7 mouse cellular contexts compared by ENCODE assay signal in the genomic region with DNA sequence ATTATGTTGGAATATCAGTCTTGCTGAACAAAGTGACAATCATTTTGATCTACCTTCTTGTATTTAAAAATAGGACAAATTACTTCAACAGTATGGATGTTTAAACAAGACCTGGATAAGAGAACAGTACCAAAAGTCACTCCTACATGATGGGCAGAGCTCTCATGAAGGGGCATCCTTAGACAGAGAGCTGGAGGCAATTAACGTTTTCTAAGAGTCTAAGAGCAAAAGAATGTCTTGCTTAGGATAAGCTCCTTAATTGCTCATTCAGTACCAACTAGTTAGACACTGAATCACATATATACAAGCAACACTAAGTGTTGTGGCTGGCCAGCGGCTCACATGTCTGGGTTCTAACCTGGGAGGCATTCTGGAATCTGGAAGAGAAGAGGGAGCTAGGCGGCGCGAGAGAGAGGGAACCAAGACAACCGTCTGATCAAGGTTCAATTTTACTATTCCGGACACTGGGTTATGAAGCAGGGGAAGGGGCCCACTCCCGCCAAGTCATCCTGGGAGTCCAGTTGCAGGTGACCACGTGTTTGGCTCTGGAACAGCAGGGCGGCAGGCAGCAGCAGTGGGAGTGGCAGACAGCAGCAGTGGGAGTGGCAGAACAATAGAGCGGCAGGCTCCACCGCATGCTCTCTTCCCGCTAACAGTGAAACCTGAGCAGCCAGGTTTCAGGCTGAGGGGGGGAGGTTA. TPM values are rescaled to one million over a fixed set of nuclear protein-coding genes. Genes with fewer than 3 reads are reported as not detected.
A peak's percentile ranks its signal among the peaks of the same experiment; 100 is the strongest.
DNase-seq lines count a peak whose midpoint lies in the region; ATAC-seq and TF ChIP-seq lines count a peak whose summit lies in the region.

No protein-coding gene starts in this region.

- no peaks in the 10 kb centered on the region for H3K36me3 ChIP-seq in forebrain, embryonic 12.5 days (replicated peaks)
- H3K36me3 ChIP-seq in kidney, embryonic 14.5 days (ENCODE audit: control insufficient read depth, insufficient read depth, low read length) = no peaks in the 10 kb centered on the region
- H3K36me3 ChIP-seq in lung, postnatal 0 days (ENCODE audit: insufficient read depth, low read length) = no peaks in the 10 kb centered on the region

- H3K27ac ChIP-seq in forebrain, embryonic 12.5 days = no peak overlapping the region
- H3K27ac ChIP-seq in kidney, embryonic 14.5 days (ENCODE audit: low read depth, low read length) = no peak overlapping the region
- no peak overlapping the region for H3K27ac ChIP-seq in lung, postnatal 0 days (ENCODE audit: low read length)

- DNase-seq in urinary bladder, postnatal 14 days (ENCODE audit: low spot score) = peak; percentile 10
- no peak for DNase-seq in urinary bladder, postnatal 4 days (ENCODE audit: low spot score in 2 of 2)
- DNase-seq in lung, postnatal 0 days (ENCODE audit: low spot score) = peak; percentile 50
- DNase-seq in right cerebral cortex, postnatal 25 days = peak; percentile 5
- DNase-seq in thymus, postnatal 36 days = no peak

- H3K4me1 ChIP-seq in forebrain, embryonic 12.5 days = no peaks in the 10 kb centered on the region
- peaks cover 8% of the 10 kb centered on the region; the same call in 1 of the 2 replicates for H3K4me1 ChIP-seq in kidney, embryonic 14.5 days (ENCODE audit: control insufficient read depth, insufficient read depth, low read length)
- no peaks in the 10 kb centered on the region for H3K4me1 ChIP-seq in lung, postnatal 0 days (ENCODE audit: insufficient read depth, low read depth, low read length)

- TF ChIP-seq CTCF in lung, postnatal 0 days (IDR thresholded peaks at IDR 0.05) = no peak

- peak overlapping the region; percentile 56 for H3K4me2 ChIP-seq in forebrain, embryonic 12.5 days
- peak overlapping the region; percentile 17 for H3K4me2 ChIP-seq in kidney, embryonic 14.5 days (replicated peaks; ENCODE audit: low read depth, low read length)
- peak overlapping the region; percentile 27; the same call in 1 of the 2 replicates for H3K4me2 ChIP-seq in lung, postnatal 0 days (replicated peaks; ENCODE audit: low read depth, low read length)

- H3K27me3 ChIP-seq in forebrain, embryonic 12.5 days = no peaks in the 10 kb centered on the region
- no peaks in the 10 kb centered on the region for H3K27me3 ChIP-seq in kidney, embryonic 14.5 days (ENCODE audit: control insufficient read depth, insufficient read depth, low read length)
- H3K27me3 ChIP-seq in lung, postnatal 0 days (replicated peaks; ENCODE audit: insufficient read depth, low read length) = no peaks in the 10 kb centered on the region

- peak; percentile 90 for ATAC-seq in forebrain, embryonic 12.5 days (ENCODE audit: low FRiP score)
- peak; percentile 95 for ATAC-seq in kidney, embryonic 14.5 days (ENCODE audit: low FRiP score, low TSS enrichment)
- peak; percentile 57; the same call in 1 of the 2 replicates for ATAC-seq in lung, postnatal 0 days

- peak overlapping the region; percentile 21; the same call in 1 of the 2 replicates for H3K9ac ChIP-seq in forebrain, embryonic 12.5 days
- H3K9ac ChIP-seq in kidney, embryonic 14.5 days (ENCODE audit: low read depth, low read length) = no peak overlapping the region
- no peak overlapping the region for H3K9ac ChIP-seq in lung, postnatal 0 days (replicated peaks; ENCODE audit: low read depth)

- peak overlapping the region; percentile 35 for H3K4me3 ChIP-seq in forebrain, embryonic 12.5 days (replicated peaks)
- peak overlapping the region; percentile 13; the same call in 1 of the 2 replicates for H3K4me3 ChIP-seq in kidney, embryonic 14.5 days (ENCODE audit: low read length)
- no peak overlapping the region for H3K4me3 ChIP-seq in lung, postnatal 0 days (ENCODE audit: low read depth, low read length)

- TF ChIP-seq EP300 in lung, postnatal 0 days (IDR thresholded peaks at IDR 0.05) = no peak

- no peaks in the 10 kb centered on the region for H3K9me3 ChIP-seq in forebrain, embryonic 12.5 days
- no peaks in the 10 kb centered on the region for H3K9me3 ChIP-seq in kidney, embryonic 14.5 days (ENCODE audit: control insufficient read depth, low read length)
- H3K9me3 ChIP-seq in lung, postnatal 0 days (ENCODE audit: low read length) = no peaks in the 10 kb centered on the region

- WGBS in forebrain, embryonic 12.5 days = under 1% methylated on average over 13 of the region's 13 CpGs
- WGBS in kidney, embryonic 14.5 days = 2% methylated on average over 13 of the region's 13 CpGs
- 3% methylated on average over 13 of the region's 13 CpGs for WGBS in lung, postnatal 0 days

RNA-seq across cellular contexts. Expression of a gene that starts 16.5 kb away (rescaled TPM):
- 0.54 and 0.56 TPM in 2 replicates for polyA plus RNA-seq in forebrain, embryonic 12.5 days (2016; fragmentation: Nextera tagmentation; extraction: Ambion mirVana)
- 16.5 and 18.8 TPM in 2 replicates for polyA plus RNA-seq in kidney, embryonic 14.5 days (2014; fragmentation: Nextera tagmentation; extraction: Ambion mirVana)
- polyA plus RNA-seq in lung, postnatal 0 days (2015; fragmentation: Nextera tagmentation; extraction: Ambion mirVana) = 13.9 and 15.0 TPM in 2 replicates

RNA-seq across cellular contexts. Expression of a gene that starts 34.2 kb away (rescaled TPM):
- 0.15 and 0.17 TPM in 2 replicates for polyA plus RNA-seq in forebrain, embryonic 12.5 days (2016; fragmentation: Nextera tagmentation; extraction: Ambion mirVana)
- polyA plus RNA-seq in kidney, embryonic 14.5 days (2014; fragmentation: Nextera tagmentation; extraction: Ambion mirVana) = 2.4 and 2.5 TPM in 2 replicates
- polyA plus RNA-seq in lung, postnatal 0 days (2015; fragmentation: Nextera tagmentation; extraction: Ambion mirVana) = 0.87 and 1.2 TPM in 2 replicates

RNA-seq across cellular contexts. Expression of a gene that starts 54.1 kb away (rescaled TPM):
- 0.91 and 1.5 TPM in 2 replicates for polyA plus RNA-seq in forebrain, embryonic 12.5 days (2016; fragmentation: Nextera tagmentation; extraction: Ambion mirVana)
- polyA plus RNA-seq in kidney, embryonic 14.5 days (2014; fragmentation: Nextera tagmentation; extraction: Ambion mirVana) = 6.3 and 7.7 TPM in 2 replicates
- polyA plus RNA-seq in lung, postnatal 0 days (2015; fragmentation: Nextera tagmentation; extraction: Ambion mirVana) = 7.3 and 7.9 TPM in 2 replicates

Comparison
In these comparisons a context has a peak if more than half of its experiments do, and no peak if none do; other contexts are left out.
1. DNase-seq: peak in urinary bladder, postnatal 14 days (single experiment), lung, postnatal 0 days (single experiment) and right cerebral cortex, postnatal 25 days (single experiment); none in urinary bladder, postnatal 4 days (0 of 2) and thymus, postnatal 36 days (0 of 2).
2. Peak in every context shown above with its lines, with median percentiles within 50 percentile points of each other: ATAC-seq and H3K4me2 ChIP-seq.